Mouse (Mus musculus) layer of hippocampus, adult 2 months (tissue): Measurements from ENCODE around the gene Zfp473. TPM values are rescaled to one million over a fixed set of nuclear protein-coding genes. Genes with fewer than 3 reads are reported as not detected.

Experiments used
- DNase-seq, 2 experiments: peaks; one replicate each; pipeline ENCODE4 v3.0.0; 2022; ENCODE audit warnings: low spot score in 2 of 2
- H3K27ac ChIP-seq: fragments of 200-600 bp; 2 replicates; pipeline ENCODE4 v1.8.1; 2022
- H3K4me3 ChIP-seq: fragments of 200-600 bp; 2 replicates; pipeline ENCODE4 v1.8.1; 2022; ENCODE audit warnings: mild to moderate bottlenecking
- CTCF ChIP-seq: fragments of 200-600 bp; conservative IDR thresholded peaks from 2 replicates; pipeline ENCODE4 v1.8.1; 2022; ENCODE audit warnings: antibody characterized with exemption, mild to moderate bottlenecking, moderate library complexity
- total RNA-seq, 2 experiments: library from RNA; stranded (reverse); gene quantifications; 2 replicates each; pipeline ENCODE4 v1.2.3; 2021

Gene Zfp473
- total RNA-seq, 2 experiments from 2014 or later = 0.25 to 0.44 TPM

- DNase-seq = no peak
- no peak overlapping the region for H3K4me3 ChIP-seq
- no peak for TF ChIP-seq CTCF
- H3K27ac ChIP-seq = no peak overlapping the region
These were observed 67.2 kb downstream of the Zfp473 start for GRCm38 (mm10) chr7:44683656-44684055.

Other genes starting within 250 kb of the Zfp473 start
- gene Mybpc2, start 226.4 kb downstream of the Zfp473 start, total RNA-seq = not detected
- under 1 TPM; 0.12 to 0.13 TPM for gene Spib, start 219.0 kb downstream of the Zfp473 start, total RNA-seq
- gene Pold1, start 202.2 kb downstream of the Zfp473 start, total RNA-seq = 10 to 100 TPM in 1 of 2 experiments, 1 to 10 TPM in 1; 9.0 to 10.5 TPM
- gene Nr1h2, start 197.1 kb downstream of the Zfp473 start, total RNA-seq = 10 to 100 TPM; 58.2 to 66.7 TPM
- not detected for gene Napsa, start 178.7 kb downstream of the Zfp473 start, total RNA-seq
- 100 to 1,000 TPM; 184 to 186 TPM for gene Kcnc3, start 160.4 kb downstream of the Zfp473 start, total RNA-seq
- gene Myh14, start 80.2 kb downstream of the Zfp473 start, total RNA-seq = 10 to 100 TPM; 30.4 TPM
- gene Izumo2, start 42.3 kb downstream of the Zfp473 start, total RNA-seq = not detected
- gene Vrk3, start 2.6 kb downstream of the Zfp473 start, total RNA-seq = 10 to 100 TPM; 31.7 to 35.4 TPM
- 10 to 100 TPM; 29.7 to 33.2 TPM for gene Nup62, start 65.0 kb upstream of the Zfp473 start, total RNA-seq
- gene Il4i1, start 65.3 kb upstream of the Zfp473 start, total RNA-seq = 1 to 10 TPM; 2.6 to 3.3 TPM
- gene Atf5, start 65.6 kb upstream of the Zfp473 start, total RNA-seq = 10 to 100 TPM; 27.0 to 30.0 TPM
- gene Akt1s1, start 97.9 kb upstream of the Zfp473 start, total RNA-seq = 10 to 100 TPM; 76.7 to 84.3 TPM
- 10 to 100 TPM; 69.0 to 81.3 TPM for gene Tbc1d17, start 98.0 kb upstream of the Zfp473 start, total RNA-seq
- 10 to 100 TPM; 33.1 to 36.3 TPM for gene Pnkp, start 106.1 kb upstream of the Zfp473 start, total RNA-seq
- gene Ptov1, start 118.7 kb upstream of the Zfp473 start, total RNA-seq = 100 to 1,000 TPM; 321 to 335 TPM
- 100 to 1,000 TPM; 103 to 107 TPM for gene Med25, start 141.7 kb upstream of the Zfp473 start, total RNA-seq
- gene Fuz, start 145.0 kb upstream of the Zfp473 start, total RNA-seq = 10 to 100 TPM; 21.6 to 24.8 TPM
- gene Ap2a1, start 178.4 kb upstream of the Zfp473 start, total RNA-seq = 100 to 1,000 TPM; 298 to 305 TPM
- gene Tsks, start 192.2 kb upstream of the Zfp473 start, total RNA-seq = 1 to 10 TPM; 1.3 to 2.0 TPM
- gene Cpt1c, start 223.8 kb upstream of the Zfp473 start, total RNA-seq = 100 to 1,000 TPM; 138 to 140 TPM
- 100 to 1,000 TPM; 165 to 171 TPM for gene Prmt1, start 235.5 kb upstream of the Zfp473 start, total RNA-seq
- 10 to 100 TPM; 38.4 to 42.7 TPM for gene Irf3, start 246.6 kb upstream of the Zfp473 start, total RNA-seq
- 1 to 10 TPM; 2.5 to 3.7 TPM for gene Bcl2l12, start 247.7 kb upstream of the Zfp473 start, total RNA-seq